Mouse (Mus musculus): ENCODE measurements around the gene Axdnd1.

Axdnd1 gene

DNA sequence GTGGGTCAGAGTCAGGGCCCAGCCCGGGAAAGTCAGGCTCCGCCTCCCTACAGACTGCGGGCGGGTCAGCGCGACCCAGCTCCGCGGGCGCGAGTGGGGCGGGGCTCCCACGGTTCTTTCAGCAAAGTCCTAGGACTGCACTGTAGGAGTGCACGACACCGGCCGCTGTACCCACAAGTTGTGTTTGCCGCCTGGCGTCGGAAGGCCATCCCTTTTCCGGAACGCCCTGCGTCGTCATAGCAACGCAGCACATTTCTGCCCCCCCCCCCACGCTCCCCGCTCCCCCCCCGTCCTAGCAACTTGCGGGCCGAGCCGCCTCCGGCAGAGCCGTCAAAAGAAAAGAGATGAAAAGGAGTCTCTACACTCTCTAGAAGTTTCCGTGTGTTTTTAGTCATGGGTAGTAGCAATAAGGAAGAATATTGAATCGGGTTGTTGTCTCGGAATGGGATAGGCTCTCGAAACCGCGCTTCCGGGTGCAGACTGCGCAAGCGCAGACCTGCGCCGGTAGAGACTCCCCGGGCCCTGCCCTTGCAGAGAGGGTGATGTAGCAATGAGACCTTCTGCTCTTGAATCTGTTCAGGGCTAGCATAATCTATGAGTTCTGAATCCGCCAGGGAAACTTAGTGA is at the start of gene Axdnd1:
Axdnd1 (minus strand) TSS at position 489 of the 627 bp plus-strand sequence.
- DNase-seq (ENCODE audit: low read depth): peak; percentile 95

GRCm38 (mm10) chr1:156470557-156470956 is 49.6 kb upstream of the Axdnd1 start:
- DNase-seq (ENCODE audit: low read depth): no peak

DNA sequence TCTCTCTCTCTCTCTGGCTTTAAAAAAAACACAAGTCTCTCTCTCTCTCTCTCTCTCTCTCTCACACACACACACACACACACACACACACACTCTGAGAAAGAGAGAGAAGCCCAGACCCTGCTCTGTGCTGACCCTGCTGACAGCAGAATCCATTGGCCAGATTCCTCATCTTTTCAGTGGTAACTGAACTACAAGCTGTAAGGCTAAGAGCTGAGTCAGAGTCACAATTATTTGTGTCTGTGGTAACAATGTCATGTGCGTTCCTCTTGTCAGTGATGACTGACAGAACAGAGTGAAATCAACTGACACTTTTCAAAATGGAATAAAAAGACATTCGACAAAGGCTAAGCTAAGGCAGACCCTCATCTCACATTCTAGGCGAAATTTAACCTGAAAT is 47.6 kb upstream of the Axdnd1 start:
- DNase-seq (ENCODE audit: low read depth): peak; percentile 57

DNA sequence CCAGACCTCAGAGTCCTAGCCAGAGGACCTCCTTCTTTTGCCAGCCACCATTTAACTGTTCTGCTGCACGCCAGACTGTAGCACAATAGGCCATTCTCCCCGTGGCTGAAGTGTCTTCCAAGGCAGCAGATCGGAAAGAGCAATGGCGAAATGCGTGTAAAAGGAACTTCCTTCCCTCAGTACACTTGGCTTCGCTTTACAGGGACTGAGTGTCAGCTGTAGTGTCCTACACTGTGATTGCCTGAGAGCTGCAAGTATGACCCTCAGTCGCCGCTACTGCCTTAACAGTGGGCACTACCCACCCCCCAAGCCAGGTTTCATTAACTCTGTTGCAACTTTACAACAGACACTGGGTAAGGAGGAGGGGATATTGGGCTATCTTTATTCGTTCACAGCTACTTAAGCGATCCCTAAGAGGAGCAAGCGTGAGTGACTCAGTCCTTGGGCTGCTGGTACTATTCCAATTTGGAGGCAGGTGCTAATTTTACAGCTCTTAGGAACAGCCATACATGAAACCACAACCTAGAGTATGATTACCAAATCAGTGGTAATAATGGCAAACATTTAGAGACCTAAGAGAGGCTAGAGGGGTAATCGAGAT is 46.8 kb upstream of the Axdnd1 start:
- peak; percentile 34 for DNase-seq (ENCODE audit: low read depth)

DNA sequence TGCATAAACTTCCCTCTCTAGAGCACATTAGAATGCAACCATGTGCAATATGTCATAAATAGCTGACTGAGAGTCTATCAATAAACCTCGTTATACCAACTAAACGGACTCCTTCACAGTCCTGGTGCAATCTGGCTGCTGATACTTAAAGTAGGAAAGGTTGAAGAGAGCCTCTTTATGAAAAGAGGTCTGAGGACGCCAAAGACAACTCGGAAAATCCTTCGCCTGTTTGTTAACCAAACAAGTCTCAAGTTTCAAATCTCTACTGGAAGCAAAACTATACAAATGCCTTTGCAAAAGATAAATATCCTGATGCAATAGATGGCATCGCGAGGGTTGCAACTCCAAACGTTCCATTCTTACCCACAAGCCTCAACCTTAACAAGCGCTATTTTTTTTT is 44.0 kb upstream of the Axdnd1 start:
- no peak for DNase-seq (ENCODE audit: low read depth)

DNA sequence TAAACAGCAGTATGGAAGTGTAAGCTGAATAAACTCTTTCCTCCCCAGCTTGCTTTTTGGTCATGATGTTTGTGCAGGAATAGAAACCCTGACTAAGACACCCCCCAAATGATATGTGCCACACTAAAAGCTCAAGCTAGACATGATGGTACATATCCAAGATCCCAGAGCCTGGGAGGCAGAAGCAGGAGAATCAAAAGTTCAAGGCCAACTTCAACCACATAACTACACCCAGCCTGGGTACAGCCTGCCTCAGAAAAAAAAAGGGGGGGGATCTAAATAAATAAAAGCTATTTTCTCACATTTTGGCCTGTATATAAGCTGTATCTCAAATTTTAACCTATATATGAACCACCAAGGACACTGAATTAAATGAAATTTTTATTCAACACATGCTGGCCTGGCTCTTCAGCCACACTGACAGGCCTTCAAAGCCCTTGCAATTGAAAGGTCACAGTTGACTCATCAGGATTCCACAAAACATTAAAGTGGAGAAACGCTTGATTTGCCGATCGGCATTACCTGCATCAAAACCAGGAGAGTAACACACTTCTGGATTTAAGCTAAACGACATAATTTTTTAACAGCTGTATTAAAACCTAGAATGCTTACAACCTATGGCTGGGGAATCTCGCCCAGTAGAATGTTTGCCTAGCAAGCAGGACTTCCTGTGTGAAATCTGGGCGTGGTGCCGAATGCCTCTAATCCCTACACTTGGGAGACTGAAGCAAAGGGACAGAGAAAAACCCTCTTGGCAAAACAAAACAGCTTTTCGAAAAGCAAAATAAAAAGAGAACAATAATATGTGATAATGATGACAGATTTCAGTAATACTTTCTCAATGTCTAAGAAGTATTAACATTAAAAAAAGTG is 43.3 kb upstream of the Axdnd1 start:
- no peak for DNase-seq (ENCODE audit: low read depth)

DNA sequence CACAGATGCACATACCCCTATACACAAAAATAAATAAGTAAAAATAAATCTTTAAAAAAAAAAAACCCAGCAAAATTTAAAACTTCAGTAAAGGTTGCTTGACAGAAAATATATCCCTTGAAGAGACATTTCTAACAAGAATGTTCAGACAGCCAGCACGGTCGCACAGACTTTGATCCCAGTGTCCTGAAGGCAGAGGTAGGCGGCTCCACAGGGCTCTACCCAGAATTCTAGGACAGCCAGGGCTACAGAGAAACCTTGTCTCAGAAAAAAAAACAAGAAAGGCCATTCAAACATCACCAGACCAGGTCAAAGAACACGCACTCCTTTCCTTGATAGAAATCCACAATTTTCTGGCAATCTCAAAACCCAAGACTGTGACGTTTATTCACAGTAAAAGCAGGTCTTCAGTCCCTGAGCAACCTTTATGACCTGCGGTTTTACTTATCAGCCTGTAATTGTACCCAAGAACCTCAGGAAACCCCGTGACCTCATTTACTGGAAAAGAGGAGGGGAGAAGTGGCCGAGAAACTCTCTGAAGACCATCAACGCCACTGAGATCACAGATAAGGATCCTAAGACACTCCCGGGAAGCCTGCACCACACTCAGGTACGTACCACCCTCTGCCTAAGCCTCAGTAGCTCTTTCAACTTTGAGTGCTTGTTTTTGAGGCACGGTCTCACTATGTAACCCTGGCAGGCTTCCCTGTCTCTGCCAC is 41.5 kb upstream of the Axdnd1 start:
- DNase-seq (ENCODE audit: low read depth): no peak

DNA sequence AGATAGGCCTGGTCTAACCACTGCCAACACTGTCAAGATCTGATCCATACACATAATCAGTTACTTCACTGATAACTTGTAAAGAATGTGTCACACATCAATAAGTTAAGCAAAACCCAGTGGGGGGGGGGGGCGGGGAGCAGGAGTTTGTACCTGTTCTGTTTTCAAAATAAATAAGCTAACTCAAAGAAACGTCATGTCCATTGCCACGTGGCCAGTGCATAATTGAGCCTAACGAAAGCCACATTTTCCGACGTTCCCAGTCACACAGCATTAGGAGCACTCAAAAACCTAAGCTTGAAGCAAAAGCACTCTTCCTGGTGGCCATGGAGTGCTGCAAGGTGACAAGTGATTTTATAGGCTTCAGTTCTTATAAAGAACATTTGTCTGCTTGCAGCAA is 40.1 kb upstream of the Axdnd1 start:
- DNase-seq (ENCODE audit: low read depth): no peak

- DNase-seq (ENCODE audit: low read depth): no peak
Measured at GRCm38 (mm10) chr1:156460216-156460615, 39.3 kb upstream of the Axdnd1 start.

- DNase-seq (ENCODE audit: low read depth): no peak
Measured at GRCm38 (mm10) chr1:156459690-156460089, 38.7 kb upstream of the Axdnd1 start.

DNA sequence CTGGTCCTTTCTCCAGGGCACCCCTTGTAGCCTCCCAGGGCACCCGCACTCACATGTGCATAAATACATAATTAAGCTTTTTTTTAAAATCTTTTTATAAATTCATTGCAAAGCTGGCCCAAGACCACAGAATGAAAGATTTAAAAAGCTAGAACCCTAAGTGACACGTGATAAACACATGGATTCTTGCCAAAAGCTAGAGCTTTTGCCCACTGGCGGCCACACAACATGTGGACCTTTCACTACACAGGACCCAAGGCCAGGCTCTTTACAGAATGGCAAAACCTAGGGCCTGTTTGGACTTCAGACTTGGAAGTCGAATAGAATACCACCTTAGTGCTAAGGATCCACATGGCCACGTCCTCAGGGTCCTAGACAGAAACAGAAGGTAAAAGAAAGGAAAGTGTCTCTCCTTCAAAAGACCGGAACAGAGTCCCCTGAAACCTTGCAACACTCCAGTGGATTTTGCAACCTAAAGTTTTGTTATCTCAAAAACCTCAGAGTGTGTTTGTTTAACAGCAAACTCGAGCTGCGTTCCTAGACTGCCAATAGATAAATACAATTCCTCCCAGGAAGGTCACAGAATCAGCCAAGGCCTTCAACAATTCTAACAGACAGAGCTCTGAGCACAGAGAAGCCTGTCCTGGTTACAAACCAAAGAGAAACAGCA is 37.6 kb upstream of the Axdnd1 start:
- DNase-seq (ENCODE audit: low read depth): no peak

DNA sequence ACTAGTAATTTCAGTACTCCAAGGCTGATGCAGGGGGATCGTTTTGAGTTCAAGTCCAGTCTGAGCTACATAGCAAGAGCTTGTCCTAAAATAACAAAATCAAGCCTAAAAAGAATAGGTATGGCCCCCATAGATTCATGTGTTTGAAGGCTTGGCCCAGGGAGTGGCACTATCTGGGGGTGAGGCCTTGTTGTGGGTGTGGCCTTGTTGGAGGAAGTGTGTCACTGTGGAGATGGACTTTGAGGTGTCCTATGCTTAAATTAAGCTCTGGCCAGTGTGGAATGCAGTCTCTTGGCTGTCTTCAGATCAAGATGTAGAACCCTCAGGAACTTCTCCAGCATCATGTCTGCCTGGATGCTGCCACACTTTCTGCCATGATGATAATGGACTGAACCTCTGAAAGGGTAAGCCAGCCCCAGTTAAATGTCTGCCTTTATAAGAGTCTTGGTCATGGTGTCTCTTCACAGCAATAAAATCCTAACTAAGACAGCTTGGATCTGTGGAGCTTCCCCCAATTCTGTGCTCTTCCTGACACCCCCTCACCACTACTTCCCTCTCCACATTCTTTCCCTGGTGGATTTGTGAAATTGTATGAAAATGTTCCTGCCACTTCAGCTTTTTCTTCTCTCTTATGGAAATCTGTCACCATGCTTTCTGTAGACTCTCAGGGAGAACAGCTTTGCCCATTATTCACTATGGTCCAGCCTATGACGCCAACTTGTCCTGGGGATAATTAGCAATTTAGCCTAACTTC is 34.2 kb upstream of the Axdnd1 start:
- no peak for DNase-seq (ENCODE audit: low read depth)

- peak; percentile 42 for DNase-seq (ENCODE audit: low read depth)
Measured at GRCm38 (mm10) chr1:156454384-156454783, 33.4 kb upstream of the Axdnd1 start.

GRCm38 (mm10) chr1:156453876-156454275 is 32.9 kb upstream of the Axdnd1 start:
- DNase-seq (ENCODE audit: low read depth): no peak

GRCm38 (mm10) chr1:156450478-156450877 is 29.5 kb upstream of the Axdnd1 start:
- DNase-seq (ENCODE audit: low read depth): peak; percentile 73

DNA sequence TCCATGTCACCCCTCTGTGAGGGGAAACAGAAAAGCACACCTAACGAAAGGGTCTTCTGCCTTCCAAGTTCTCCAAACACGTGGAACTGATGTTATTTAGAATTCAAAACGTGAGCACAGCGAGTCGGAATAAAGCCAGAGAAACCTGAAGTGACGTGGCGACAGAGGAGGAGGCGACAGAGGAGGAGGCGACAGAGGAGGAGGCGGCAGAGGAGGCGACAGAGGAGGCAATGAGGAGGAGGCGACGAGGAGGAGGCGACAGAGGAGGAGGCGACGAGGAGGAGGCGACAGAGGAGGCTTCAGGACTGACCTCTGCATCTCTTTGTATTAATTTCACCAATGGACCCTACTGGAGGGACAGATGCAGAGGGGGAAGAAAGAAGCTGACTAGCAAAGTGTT is 28.7 kb upstream of the Axdnd1 start:
- no peak for DNase-seq (ENCODE audit: low read depth)

DNA sequence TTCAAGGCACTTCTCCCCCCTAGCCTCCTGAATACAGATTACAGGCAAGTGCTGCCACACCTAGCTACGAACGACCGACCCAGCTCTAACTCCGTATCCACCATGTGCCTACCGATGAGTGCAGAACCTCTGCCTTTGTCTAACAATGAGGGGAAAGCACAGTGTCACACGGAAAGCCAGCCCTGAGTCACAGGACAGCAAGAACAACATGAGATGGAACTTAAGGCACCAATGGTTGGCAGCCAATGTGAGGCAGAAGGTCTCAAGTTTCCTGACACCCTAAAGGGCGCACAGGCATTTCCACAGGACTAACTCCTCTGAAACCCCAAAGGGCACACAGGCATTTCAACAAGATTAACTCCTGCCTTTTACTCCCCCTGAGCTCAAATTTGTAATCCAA is 28.1 kb upstream of the Axdnd1 start:
- DNase-seq (ENCODE audit: low read depth): no peak

GRCm38 (mm10) chr1:156445049-156445448 is 24.1 kb upstream of the Axdnd1 start:
- no peak for DNase-seq (ENCODE audit: low read depth)

- DNase-seq (ENCODE audit: low read depth): peak; percentile 36
Measured at GRCm38 (mm10) chr1:156442776-156443175, 21.8 kb upstream of the Axdnd1 start.

GRCm38 (mm10) chr1:156442266-156442665 is 21.3 kb upstream of the Axdnd1 start:
- no peak for DNase-seq (ENCODE audit: low read depth)

GRCm38 (mm10) chr1:156437726-156438125 is 16.8 kb upstream of the Axdnd1 start:
- DNase-seq (ENCODE audit: low read depth): no peak

Data from NIH3T3 (cell line).